Comparison of ENCODE assay signal across 38 mouse cellular contexts in the genomic region with DNA sequence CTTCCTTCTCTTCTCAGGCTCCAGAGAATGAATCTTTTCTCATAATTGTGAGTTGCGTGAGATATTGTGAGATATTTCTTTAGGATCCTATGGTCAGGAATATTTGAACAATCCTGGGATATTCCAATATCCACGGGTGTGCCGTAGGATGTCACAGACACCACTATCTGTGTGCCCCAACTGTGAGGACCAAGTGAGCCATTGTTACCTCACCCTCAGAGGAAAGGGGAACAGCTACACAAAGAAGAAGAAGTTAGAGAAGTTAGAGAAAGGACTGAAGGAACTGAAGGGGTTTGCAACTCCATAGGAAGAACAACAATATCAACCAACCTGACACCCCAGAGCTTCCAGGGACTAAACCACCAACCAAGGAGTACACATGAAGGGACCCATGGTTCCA. TPM values are rescaled to one million over a fixed set of nuclear protein-coding genes. Genes with fewer than 3 reads are reported as not detected.
"Had no signal": no experiment of that assay in that cellular context is flagged by ENCODE, and none has a peak within 500 bp of the region (broad histone marks: within the 10 kb centered on the region; RNA-seq: fewer than 3 reads in every experiment).

No protein-coding gene starts in this region.

- H3K27ac ChIP-seq: embryonic facial prominence, embryonic 10.5 days; embryonic facial prominence, embryonic 12.5 days; embryonic facial prominence, embryonic 13.5 days; embryonic facial prominence, embryonic 15.5 days; forebrain, embryonic 10.5 days; forebrain, embryonic 12.5 days; forebrain, embryonic 13.5 days; forebrain, embryonic 15.5 days; gastrocnemius, adult 2 months had no signal

- H3K4me3 ChIP-seq: embryonic facial prominence, embryonic 10.5 days; embryonic facial prominence, embryonic 12.5 days; embryonic facial prominence, embryonic 13.5 days; embryonic facial prominence, embryonic 15.5 days; erythroblast, embryonic 14.5 days; forebrain, embryonic 10.5 days; forebrain, embryonic 12.5 days; forebrain, embryonic 13.5 days; forebrain, embryonic 15.5 days; gastrocnemius, adult 2 months had no signal

- H3K27me3 ChIP-seq: embryonic facial prominence, embryonic 12.5 days; embryonic facial prominence, embryonic 13.5 days; embryonic facial prominence, embryonic 15.5 days; forebrain, embryonic 12.5 days; forebrain, embryonic 13.5 days; forebrain, embryonic 15.5 days had no signal

- H3K36me3 ChIP-seq: embryonic facial prominence, embryonic 10.5 days; embryonic facial prominence, embryonic 12.5 days; embryonic facial prominence, embryonic 13.5 days; embryonic facial prominence, embryonic 15.5 days; forebrain, embryonic 10.5 days; forebrain, embryonic 12.5 days; forebrain, embryonic 15.5 days had no signal

- H3K4me1 ChIP-seq: embryonic facial prominence, embryonic 12.5 days; embryonic facial prominence, embryonic 13.5 days; embryonic facial prominence, embryonic 15.5 days; forebrain, embryonic 10.5 days; forebrain, embryonic 12.5 days; forebrain, embryonic 13.5 days; forebrain, embryonic 15.5 days had no signal

- ATAC-seq: forebrain, embryonic 13.5 days; forebrain, embryonic 14.5 days; forebrain, embryonic 15.5 days; forebrain, embryonic 16.5 days; forebrain, postnatal 0 days had no signal

- DNase-seq: cerebellum, adult 18-20 months; cerebellum, adult 2 months; cerebellum, adult 8-10 months; cerebellum, adult 9-10 months; cerebellum, adult 9-11 months; cerebellum, postnatal 10 days; cerebellum, postnatal 14 days; cerebellum, postnatal 25 days; cerebellum, postnatal 36 days; embryo, embryonic 11 days; forebrain, postnatal 0 days; gastrocnemius, adult 2 months; gastrocnemius, postnatal 10 days; gastrocnemius, postnatal 14 days; gastrocnemius, postnatal 25 days; gastrocnemius, postnatal 36 days; heart, adult 11 months; heart, adult 18-20 months had no signal

RNA-seq across cellular contexts. Expression of a gene that starts 55.4 kb away (rescaled TPM):
- total RNA-seq: common myeloid progenitor, adult 5-6 weeks; forebrain, postnatal 0 days; gastrocnemius, adult 18-20 months; gastrocnemius, adult 2 months; gastrocnemius, adult 8-10 months; gastrocnemius, postnatal 10 days; gastrocnemius, postnatal 14 days; gastrocnemius, postnatal 25 days; gastrocnemius, postnatal 36 days; gastrocnemius, postnatal 4 days; heart, adult 18-20 months had no signal
- polyA plus RNA-seq: cerebellum, adult 2 months; cortical plate, adult 2 months; embryonic facial prominence, embryonic 10.5 days; embryonic facial prominence, embryonic 11.5 days; embryonic facial prominence, embryonic 13.5 days; embryonic facial prominence, embryonic 14.5 days; embryonic facial prominence, embryonic 15.5 days; erythroblast, embryonic 14.5 days; forebrain, embryonic 10.5 days; forebrain, embryonic 11.5 days; forebrain, embryonic 12.5 days; forebrain, embryonic 13.5 days; forebrain, embryonic 14.5 days; forebrain, embryonic 15.5 days; forebrain, embryonic 16.5 days; forebrain, postnatal 0 days; frontal cortex, adult 2 months had no signal
